ENCODE assay signal across 21 mouse cellular contexts in the genomic region with DNA sequence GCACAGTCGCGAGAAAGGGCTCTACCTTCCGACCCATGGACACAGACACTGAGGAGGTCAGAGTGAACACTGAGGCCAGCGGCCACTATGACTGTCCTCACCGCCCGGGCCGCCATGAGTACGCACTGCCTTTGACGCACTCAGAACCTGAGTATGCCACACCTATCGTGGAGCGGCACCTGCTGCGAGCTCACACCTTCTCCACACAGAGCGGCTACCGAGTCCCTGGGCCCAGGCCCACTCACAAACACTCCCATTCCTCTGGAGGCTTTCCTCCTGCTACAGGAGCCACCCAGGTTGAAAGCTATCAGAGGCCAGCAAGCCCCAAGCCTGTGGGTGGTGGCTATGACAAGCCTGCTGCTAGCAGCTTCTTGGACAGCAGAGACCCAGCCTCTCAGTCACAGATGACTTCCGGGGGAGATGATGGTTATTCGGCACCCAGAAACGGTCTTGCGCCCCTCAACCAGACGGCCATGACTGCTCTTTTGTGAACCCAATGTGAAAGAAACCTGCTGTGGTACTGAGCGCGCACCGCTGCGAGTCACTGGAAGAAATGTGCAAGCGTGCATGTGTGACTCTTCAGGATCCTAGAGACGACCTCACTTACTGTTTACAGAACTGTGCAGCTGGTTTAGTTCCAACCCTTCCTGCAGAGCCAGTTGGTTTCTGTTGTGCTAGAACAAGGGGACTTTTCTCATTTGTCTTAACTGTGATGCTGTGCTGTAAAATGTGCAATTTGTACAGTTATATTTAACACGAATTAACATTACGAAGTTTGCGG. TPM values are rescaled to one million over a fixed set of nuclear protein-coding genes. Genes with fewer than 3 reads are reported as not detected.
"Had no signal": no experiment of that assay in that cellular context is flagged by ENCODE, and none has a peak within 500 bp of the region (broad histone marks: within the 10 kb centered on the region; RNA-seq: fewer than 3 reads in every experiment).

No protein-coding gene starts in this region.

- H3K4me1 ChIP-seq: limb, embryonic 12.5 days; liver, embryonic 13.5 days; lung, embryonic 15.5 days; midbrain, embryonic 13.5 days; neural tube, embryonic 12.5 days had no signal

- H3K9me3 ChIP-seq: limb, embryonic 12.5 days; liver, embryonic 13.5 days; lung, embryonic 15.5 days; midbrain, embryonic 13.5 days; neural tube, embryonic 12.5 days had no signal

- H3K4me3 ChIP-seq: limb, embryonic 12.5 days; liver, embryonic 13.5 days; lung, embryonic 15.5 days; midbrain, embryonic 13.5 days; neural tube, embryonic 12.5 days had no signal

- DNase-seq: kidney, adult 2 months; kidney, postnatal 25 days; liver; liver, embryonic 13.5 days; liver, postnatal 0 days; retina, postnatal 1 day; right cerebral cortex, postnatal 4 days; spleen, adult 18-20 months; thymus, adult 2 months; thymus, postnatal 36 days had no signal

- H3K27me3 ChIP-seq: limb, embryonic 12.5 days; liver, embryonic 13.5 days; lung, embryonic 15.5 days; midbrain, embryonic 13.5 days; neural tube, embryonic 12.5 days had no signal

- H3K4me2 ChIP-seq: limb, embryonic 12.5 days; liver, embryonic 13.5 days; lung, embryonic 15.5 days; midbrain, embryonic 13.5 days; neural tube, embryonic 12.5 days had no signal

- ATAC-seq: liver, postnatal 0 days; midbrain, embryonic 13.5 days had no signal

- H3K27ac ChIP-seq: limb, embryonic 12.5 days; liver, embryonic 13.5 days; lung, embryonic 15.5 days; midbrain, embryonic 13.5 days; neural tube, embryonic 12.5 days had no signal

- H3K9ac ChIP-seq: limb, embryonic 12.5 days; liver, embryonic 13.5 days; liver, postnatal 0 days; lung, embryonic 15.5 days; midbrain, embryonic 13.5 days; neural tube, embryonic 12.5 days had no signal

RNA-seq across cellular contexts. Expression of gene Gm26741, which starts 38.9 kb away (rescaled TPM):
- total RNA-seq: layer of hippocampus, postnatal 10 days; left cerebral cortex, postnatal 36 days; megakaryocyte-erythroid progenitor cell, adult 5-6 weeks; midbrain, postnatal 0 days; neutrophil, adult 5-6 weeks had no signal
- polyA plus RNA-seq: kidney, adult 2 months; kidney, embryonic 16.5 days; limb, embryonic 12.5 days; liver, embryonic 13.5 days; liver, postnatal 0 days; lung, embryonic 15.5 days; midbrain, embryonic 13.5 days; midbrain, postnatal 0 days; neural tube, embryonic 12.5 days; stomach, embryonic 16.5 days; thymus, adult 2 months had no signal
